Mouse (Mus musculus) CH12.LX (cell line): ENCODE measurements around the gene Gtsf1. TPM values are rescaled to one million over a fixed set of nuclear protein-coding genes. Genes with fewer than 3 reads are reported as not detected.
A peak's percentile ranks its signal among the peaks of the same experiment; 100 is the strongest.

Experiments used
- DNase-seq: peaks from one replicate; pipeline ENCODE4 v3.0.0-alpha.2; 2013; ENCODE audit errors: extremely low read depth
- H3K27ac ChIP-seq: 2 replicates; pipeline ENCODE4 v1.5.1; 2012; ENCODE audit warnings: low read depth, mild to moderate bottlenecking, control low read depth, moderate library complexity; ENCODE audit not compliant: insufficient read depth
- H3K27me3 ChIP-seq: replicated peaks from 2 replicates; pipeline ENCODE3; 2012; ENCODE audit warnings: inconsistent platforms
- H3K36me3 ChIP-seq, 2 experiments: replicated peaks in 1 of 2; 2 replicates each; pipeline versions ENCODE3 to v1.6.1; 2012; ENCODE audit warnings: inconsistent platforms in 1 of 2, low read length in 1 of 2, mild to moderate bottlenecking in 1 of 2, mixed read lengths in 1 of 2, moderate library complexity in 1 of 2; ENCODE audit not compliant: control insufficient read depth in 1 of 2, insufficient read depth in 1 of 2
- H3K4me1 ChIP-seq, 2 experiments: 2 replicates each; pipeline ENCODE4 v1.6.1; 2012; ENCODE audit warnings: inconsistent platforms in 1 of 2, moderate library complexity in 1 of 2; ENCODE audit not compliant: insufficient read depth in 2 of 2, control insufficient read depth in 1 of 2
- H3K4me2 ChIP-seq: 2 replicates; pipeline ENCODE4 v1.6.1; 2012; ENCODE audit warnings: low read depth, mild to moderate bottlenecking, control low read depth; ENCODE audit not compliant: poor library complexity, insufficient read depth, severe bottlenecking
- H3K4me3 ChIP-seq, 3 experiments: fragments of 150-350 bp in 1 of 3; sonication (generic) in 1 of 3; replicated peaks in 1 of 3; 2 replicates each; pipeline versions ENCODE3 to v1.5.1; 2011 to 2012; ENCODE audit warnings: low read depth in 2 of 3, low read length in 2 of 3, mild to moderate bottlenecking in 2 of 3, moderate library complexity in 2 of 3, control low read depth in 1 of 3, improper control_type of control experiment in 1 of 3, inconsistent platforms in 1 of 3, mixed read lengths in 1 of 3; ENCODE audit not compliant: poor library complexity in 1 of 3
- H3K79me2 ChIP-seq: replicated peaks from 2 replicates; pipeline ENCODE4 v1.6.1; 2012; ENCODE audit warnings: mild to moderate bottlenecking, moderate library complexity; ENCODE audit not compliant: control insufficient read depth, poor library complexity, insufficient read depth, severe bottlenecking; ENCODE audit errors: extremely low read depth
- H3K9ac ChIP-seq: 2 replicates; pipeline ENCODE4 v1.6.1; 2012; ENCODE audit warnings: low read depth, mild to moderate bottlenecking, control low read depth, moderate library complexity; ENCODE audit not compliant: insufficient read depth
- H3K9me3 ChIP-seq: replicated peaks from 2 replicates; pipeline ENCODE3; 2012; ENCODE audit warnings: low read length, inconsistent platforms, mixed read lengths
- CTCF ChIP-seq, 2 experiments: IDR thresholded peaks in 1 of 2; conservative IDR thresholded peaks in 1 of 2; 2 replicates each; pipeline ENCODE4 v1.5.1; 2011 to 2012; ENCODE audit warnings: low read depth in 2 of 2, low read length in 2 of 2, improper control_type of control experiment in 1 of 2, inconsistent platforms in 1 of 2, mild to moderate bottlenecking in 1 of 2, moderate library complexity in 1 of 2
- ETS1 ChIP-seq: conservative IDR thresholded peaks from 2 replicates; pipeline ENCODE4 v1.6.1; 2012; ENCODE audit warnings: low read depth, mild to moderate bottlenecking, inconsistent platforms, low read length, improper control_type of control experiment, moderate library complexity
- HCFC1 ChIP-seq: IDR thresholded peaks from 2 replicates; pipeline ENCODE4 v1.6.1; 2012; ENCODE audit warnings: low read depth, mild to moderate bottlenecking, inconsistent platforms, low read length, improper control_type of control experiment
- MAFK ChIP-seq: IDR thresholded peaks from 2 replicates; pipeline ENCODE4 v1.6.1; 2011; ENCODE audit warnings: low read length, improper control_type of control experiment; ENCODE audit not compliant: insufficient replicate concordance
- MYC ChIP-seq: IDR thresholded peaks from 2 replicates; pipeline ENCODE4 v1.6.1; 2011; ENCODE audit warnings: low read depth, mild to moderate bottlenecking, improper control_type of control experiment, low read length
- NRF1 ChIP-seq: IDR thresholded peaks from 2 replicates; pipeline ENCODE4 v1.6.1; 2014; ENCODE audit warnings: low read depth, mild to moderate bottlenecking, inconsistent platforms, low read length, improper control_type of control experiment, moderate library complexity
- SIN3A ChIP-seq: IDR thresholded peaks from 2 replicates; pipeline ENCODE4 v1.6.1; 2012; ENCODE audit warnings: low read length, improper control_type of control experiment, inconsistent platforms
- SMC3 ChIP-seq: IDR thresholded peaks from 2 replicates; pipeline ENCODE4 v1.6.1; 2011; ENCODE audit warnings: low read depth, low read length, improper control_type of control experiment
- USF1 ChIP-seq: IDR thresholded peaks from 2 replicates; pipeline ENCODE4 v1.6.1; 2014; ENCODE audit warnings: low read depth, mild to moderate bottlenecking, inconsistent platforms, low read length, improper control_type of control experiment
- USF2 ChIP-seq: conservative IDR thresholded peaks from 2 replicates; pipeline ENCODE4 v1.6.1; 2011; ENCODE audit warnings: low read depth, low read length, improper control_type of control experiment
- ZMIZ1 ChIP-seq: IDR thresholded peaks from 2 replicates; pipeline ENCODE4 v1.6.1; 2012; ENCODE audit warnings: low read depth, mild to moderate bottlenecking, inconsistent platforms, low read length, improper control_type of control experiment
- dilution Hi-C: fragments of 300-500 bp; cut with MboI; formaldehyde crosslinking; loops from 2 replicates; pipeline ENCODE4 v1.14.3; 2020; ENCODE audit warnings: low sequenced_read_pairs; ENCODE audit not compliant: extremely low pct_unique_long_range_greater_than_20kb, extremely low pct_ligation_motif_present
- in situ Hi-C: fragments of 300-500 bp; cut with MboI; formaldehyde crosslinking; loops from 3 replicates; pipeline ENCODE4 v1.14.3; 2019; ENCODE audit warnings: low sequenced_read_pairs, low pct_ligation_motif_present, low pct_unique_long_range_greater_than_20kb, mixed read lengths
- polyA plus RNA-seq: library from polyadenylated mRNA; unstranded; fragments of >175 nt; gene quantifications from 2 replicates; pipeline ENCODE4 v1.2.1, GENCODE M21; 2012; ENCODE audit warnings: low read depth; ENCODE audit not compliant: insufficient read length
- total RNA-seq, 2 experiments: library from RNA; depleted of rRNA; stranded (reverse); fragments of 300-350 nt in 1 of 2; fragments of >200 nt in 1 of 2; gene quantifications; 2 replicates each; pipeline ENCODE4 v1.2.3; 2012 to 2014

Gtsf1 gene
- total and polyA plus RNA-seq, 3 experiments, result not detected

GRCm38 (mm10) chr15:103359122-103359510, 71.2 kb downstream of the Gtsf1 start:
- no peak overlapping the region for H3K4me2 ChIP-seq
- no peak for TF ChIP-seq MAFK
- TF ChIP-seq SMC3, result no peak
- TF ChIP-seq USF2, result no peak
- no peak for TF ChIP-seq ZMIZ1
- TF ChIP-seq SIN3A, result no peak
- no peak for TF ChIP-seq USF1
- TF ChIP-seq, all 38 proteins: peak for 0
- Histone ChIP-seq H3K79me2 (no peaks in the 10 kb centered on the region), H3K36me3 (no peaks in the 10 kb centered on the region), H3K9me3 (no peaks in the 10 kb centered on the region), H3K27ac (no peak overlapping the region), H3K4me3 (no peak overlapping the region), H3K4me1 (peaks cover 36 to 80% of the 10 kb centered on the region in 2 experiments), H3K27me3 (no peaks in the 10 kb centered on the region), H3K9ac (no peak overlapping the region)
- DNase-seq, result no peak
- in situ Hi-C loops (no loop called here), dilution Hi-C loops (no loop called here)

GRCm38 (mm10) chr15:103358278-103359121, 71.8 kb downstream of the Gtsf1 start:
- H3K4me3 ChIP-seq, result no peak overlapping the region
- H3K9ac ChIP-seq, result no peak overlapping the region
- no peaks in the 10 kb centered on the region for H3K79me2 ChIP-seq
- H3K4me2 ChIP-seq, result no peak overlapping the region
- DNase-seq, result no peak
- TF ChIP-seq CTCF (conservative IDR thresholded peaks at IDR 0.05 in 1 of 2, IDR thresholded peaks at IDR 0.05 in 1 of 2; ENCODE audit: low read depth in 2 of 2, low read length in 2 of 2) (peak in 1 of 2 experiments; percentile 6; a peak in 1 of 4 replicates), ETS1 (no peak)
- TF ChIP-seq, all 38 proteins: peak for 1
- dilution Hi-C loops, result no loop called here
- in situ Hi-C loops, result no loop called here
- H3K9me3 ChIP-seq, result no peaks in the 10 kb centered on the region
- H3K27ac ChIP-seq, result no peak overlapping the region
- H3K4me1 ChIP-seq, result peaks cover 36 to 82% of the 10 kb centered on the region in 2 experiments
- H3K36me3 ChIP-seq, result no peaks in the 10 kb centered on the region
- H3K27me3 ChIP-seq, result no peaks in the 10 kb centered on the region

GRCm38 (mm10) chr15:103357817-103358216, 72.5 kb downstream of the Gtsf1 start:
- Histone ChIP-seq H3K79me2 (no peaks in the 10 kb centered on the region), H3K4me2 (no peak overlapping the region), H3K4me1 (peaks cover 36 to 89% of the 10 kb centered on the region in 2 experiments), H3K27ac (no peak overlapping the region), H3K9me3 (no peaks in the 10 kb centered on the region)
- in situ Hi-C loops, result no loop called here
- TF ChIP-seq SMC3 (no peak), USF2 (no peak), HCFC1 (no peak), ETS1 (no peak), MYC (no peak), NRF1 (no peak)
- TF ChIP-seq, all 38 proteins: peak for 0
- Histone ChIP-seq H3K27me3 (no peaks in the 10 kb centered on the region), H3K4me3 (no peak overlapping the region), H3K9ac (no peak overlapping the region), H3K36me3 (no peaks in the 10 kb centered on the region)
- DNase-seq, result no peak
- dilution Hi-C loops, result no loop called here
